Comparison of ENCODE assay signal across 21 mouse cellular contexts in genomic region chr13:31614724-31615465, GRCm38 (mm10). TPM values are rescaled to one million over a fixed set of nuclear protein-coding genes. Genes with fewer than 3 reads are reported as not detected.
A peak's percentile ranks its signal among the peaks of the same experiment; 100 is the strongest.
DNase-seq lines count a peak whose midpoint lies in the region; ATAC-seq lines count a peak whose summit lies in the region.
"Had no signal": no experiment of that assay in that cellular context is flagged by ENCODE, and none has a peak within 500 bp of the region (broad histone marks: within the 10 kb centered on the region; RNA-seq: fewer than 3 reads in every experiment).

No protein-coding gene starts in this region.

- H3K27ac ChIP-seq in liver, embryonic 11.5 days (ENCODE audit: low read depth, low read length), result no peak overlapping the region
- no peak overlapping the region for H3K27ac ChIP-seq in limb, embryonic 13.5 days
- H3K27ac ChIP-seq: heart, adult 2 months; intestine, embryonic 15.5 days; left cerebral cortex, adult 2 months; neural tube, embryonic 12.5 days had no signal

- DNase-seq in cerebellum, postnatal 10 days, result peak; percentile 17 to 41
- DNase-seq in cerebellum, adult 11-12 months, result no peak
- DNase-seq in liver, embryonic 11.5 days (ENCODE audit: low spot score), result peak; percentile 34
- DNase-seq in liver, result no peak
- peak; percentile 42 for DNase-seq in embryo, embryonic 11 days
- DNase-seq in urinary bladder, adult 18-20 months (ENCODE audit: low spot score in 2 of 2), result no peak
- DNase-seq in left cerebral cortex, adult 11 months (ENCODE audit: low spot score), result no peak
- DNase-seq: cerebellum, postnatal 36 days; heart, adult 2 months; right cerebral cortex, postnatal 4 days had no signal

- peaks cover 82% of the 10 kb centered on the region for H3K27me3 ChIP-seq in liver, embryonic 11.5 days (replicated peaks; ENCODE audit: control insufficient read depth, insufficient read depth, low read length)
- H3K27me3 ChIP-seq in limb, embryonic 13.5 days, result peaks cover 96% of the 10 kb centered on the region
- H3K27me3 ChIP-seq: CH12.LX had no signal

- no peak overlapping the region for H3K9ac ChIP-seq in liver, embryonic 11.5 days (ENCODE audit: low read depth, low read length)
- no peak overlapping the region for H3K9ac ChIP-seq in limb, embryonic 13.5 days
- H3K9ac ChIP-seq: forebrain, postnatal 0 days; intestine, embryonic 15.5 days; neural tube, embryonic 12.5 days had no signal

- H3K4me1 ChIP-seq in liver, embryonic 11.5 days (replicated peaks; ENCODE audit: control insufficient read depth, insufficient read depth, low read length), result no peaks in the 10 kb centered on the region; the same call in 1 of the 2 replicates
- H3K4me1 ChIP-seq in limb, embryonic 13.5 days, result peaks cover 22% of the 10 kb centered on the region

- no peak overlapping the region for H3K4me3 ChIP-seq in liver, embryonic 11.5 days (ENCODE audit: low read depth, low read length)
- H3K4me3 ChIP-seq in limb, embryonic 13.5 days, result peak overlapping the region; percentile 0
- H3K4me3 ChIP-seq: heart, adult 2 months; intestine, embryonic 15.5 days; left cerebral cortex, adult 2 months; neural tube, embryonic 12.5 days had no signal

- H3K4me2 ChIP-seq in liver, embryonic 11.5 days, result no peak overlapping the region
- no peak overlapping the region for H3K4me2 ChIP-seq in limb, embryonic 13.5 days (replicated peaks)
- H3K4me2 ChIP-seq: intestine, embryonic 15.5 days; neural tube, embryonic 12.5 days had no signal

- ATAC-seq in liver, embryonic 11.5 days (replicated peaks; ENCODE audit: low FRiP score), result no peak
- no peak for ATAC-seq in limb, embryonic 13.5 days (ENCODE audit: low FRiP score, low read depth)
- ATAC-seq: forebrain, postnatal 0 days; intestine, embryonic 15.5 days; lung, postnatal 0 days had no signal

- no peaks in the 10 kb centered on the region for H3K36me3 ChIP-seq in liver, embryonic 11.5 days (ENCODE audit: control insufficient read depth, insufficient read depth, low read length)
- no peaks in the 10 kb centered on the region for H3K36me3 ChIP-seq in limb, embryonic 13.5 days
- H3K36me3 ChIP-seq: intestine, embryonic 15.5 days; neural tube, embryonic 12.5 days had no signal

- WGBS in liver, embryonic 11.5 days, result 4% methylated on average over 38 of the region's 38 CpGs
- 2% methylated on average over 38 of the region's 38 CpGs for WGBS in limb, embryonic 13.5 days

- H3K9me3 ChIP-seq in liver, embryonic 11.5 days (ENCODE audit: control insufficient read depth, low read length), result no peaks in the 10 kb centered on the region
- no peaks in the 10 kb centered on the region for H3K9me3 ChIP-seq in limb, embryonic 13.5 days
- H3K9me3 ChIP-seq: intestine, embryonic 15.5 days; neural tube, embryonic 12.5 days had no signal

RNA-seq across cellular contexts. Expression of gene Foxf2, which starts 10.7 kb away (rescaled TPM):
- polyA plus RNA-seq in liver, embryonic 11.5 days (2014; fragmentation: Nextera tagmentation; extraction: Ambion mirVana), result 0.70 and 1.2 TPM in 2 replicates
- 2.7 and 3.0 TPM in 2 replicates for polyA plus RNA-seq in limb, embryonic 13.5 days (2015; fragmentation: Nextera tagmentation; extraction: Ambion mirVana)
- polyA plus RNA-seq: heart, postnatal 0 days; liver, adult 2 months; thymus, postnatal 0 days had no signal

RNA-seq across cellular contexts. Expression of gene A530084C06Rik, which starts 55.8 kb away (rescaled TPM):
- not detected in 2 replicates for polyA plus RNA-seq in liver, embryonic 11.5 days (2014; fragmentation: Nextera tagmentation; extraction: Ambion mirVana)
- polyA plus RNA-seq in limb, embryonic 13.5 days (2015; fragmentation: Nextera tagmentation; extraction: Ambion mirVana), result not detected in 2 replicates
- polyA plus RNA-seq: forebrain, postnatal 0 days; heart, adult 2 months; heart, postnatal 0 days; intestine, embryonic 15.5 days; kidney, embryonic 16.5 days; lung, postnatal 0 days; neural tube, embryonic 12.5 days; thymus, postnatal 0 days had no signal

RNA-seq across cellular contexts. Expression of gene Foxq1, which starts 59.0 kb away (rescaled TPM):
- polyA plus RNA-seq in liver, embryonic 11.5 days (2014; fragmentation: Nextera tagmentation; extraction: Ambion mirVana), result 0.05 and 0.08 TPM in 2 replicates
- polyA plus RNA-seq in limb, embryonic 13.5 days (2015; fragmentation: Nextera tagmentation; extraction: Ambion mirVana), result 0.56 and 0.87 TPM in 2 replicates

Comparison
In these comparisons a context has a peak if more than half of its experiments do, and no peak if none do; other contexts are left out.
1. DNase-seq: peak in cerebellum, postnatal 10 days (2 of 2), liver, embryonic 11.5 days (single experiment) and embryo, embryonic 11 days (single experiment); none in cerebellum, adult 11-12 months (single experiment), liver (single experiment), urinary bladder, adult 18-20 months (0 of 2) and left cerebral cortex, adult 11 months (single experiment).